Mouse (Mus musculus) cerebellum, adult 8-10 months (tissue): Measurements from ENCODE around the gene Sart3.
A peak's percentile ranks its signal among the peaks of the same experiment; 100 is the strongest.
"Not testable (repeated sequence)": the region's sequence is repeated elsewhere in the genome, so short reads cannot be mapped to it uniquely, and the experiment has no call there.

Experiments used
- DNase-seq: peaks from one replicate; pipeline ENCODE4 v3.0.0; 2022

Sart3 gene

DNA sequence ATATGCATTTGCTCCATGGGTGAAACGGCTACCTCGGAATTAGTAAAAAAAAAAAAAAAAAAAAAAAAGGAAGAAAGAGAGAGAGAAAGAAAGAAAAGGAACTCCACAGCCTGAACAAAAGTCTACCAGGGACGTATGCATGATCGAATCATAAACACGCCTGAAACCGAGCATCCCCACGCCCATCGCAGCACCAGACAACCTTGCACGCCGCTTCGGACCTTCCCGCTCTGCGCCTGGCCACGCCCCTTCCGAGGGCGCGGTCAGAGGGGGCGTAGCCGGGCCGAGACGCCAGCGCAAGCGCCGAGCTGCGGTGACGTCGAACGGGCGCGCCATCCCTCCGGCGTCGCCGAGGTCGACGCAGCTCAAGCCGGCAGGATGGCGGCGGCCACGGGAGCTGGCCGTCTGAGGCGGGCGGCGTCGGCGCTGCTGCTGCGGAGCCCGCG lies at the start of gene Sart3, which contains the start of gene Iscu:
TSS of gene Sart3 (minus strand) at position 61 of the 446 bp plus-strand sequence.
TSS of gene Iscu (plus strand) at position 299 of the 446 bp plus-strand sequence.
- peak; percentile 92 for DNase-seq

DNA sequence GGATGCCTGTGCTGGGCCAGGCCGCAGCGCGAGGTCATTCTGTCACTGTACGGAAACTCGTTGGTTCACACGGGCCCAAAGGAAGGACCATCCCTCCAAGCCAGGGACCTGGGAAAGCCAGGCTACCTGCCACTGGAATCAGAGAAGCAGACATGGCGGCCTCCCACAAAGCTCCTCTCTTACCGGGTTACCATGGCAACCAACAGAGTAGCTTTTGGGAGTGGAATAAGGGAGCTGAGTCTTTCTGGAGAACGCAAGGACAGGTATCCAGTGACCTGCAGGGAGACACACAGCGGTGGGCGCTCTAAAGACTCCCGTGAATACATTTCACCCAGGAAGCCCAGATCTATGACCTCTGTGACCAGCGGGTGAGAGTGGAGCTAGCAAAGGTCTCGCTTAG lies 46.3 kb upstream of the Sart3 start:
- no peak for DNase-seq

DNA sequence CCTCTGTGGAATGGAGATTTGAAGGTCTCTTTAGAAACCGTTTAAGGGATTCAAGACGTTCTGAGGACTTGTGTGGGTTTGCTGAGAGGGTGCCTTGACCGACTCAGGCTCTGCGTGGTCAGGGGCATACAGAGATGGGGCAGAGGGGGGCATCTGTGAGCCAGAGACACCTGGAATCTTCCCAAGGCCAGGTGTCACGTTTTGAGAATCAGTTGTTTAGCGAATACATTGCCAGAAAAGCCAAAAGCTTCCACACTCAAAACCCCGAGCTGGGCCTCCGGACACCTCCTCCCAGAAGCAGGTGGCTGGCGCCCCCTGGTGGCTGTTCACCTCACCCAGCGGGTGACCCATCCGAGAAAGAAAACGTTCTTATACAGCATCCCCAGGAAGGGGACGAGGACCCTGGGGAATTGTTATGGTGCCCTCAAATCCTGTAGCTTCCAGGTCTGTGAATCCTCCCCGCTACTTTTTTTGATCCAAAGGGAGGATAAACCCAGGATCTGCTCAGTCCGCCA lies 43.4 kb upstream of the Sart3 start:
- peak; percentile 70 for DNase-seq

DNA sequence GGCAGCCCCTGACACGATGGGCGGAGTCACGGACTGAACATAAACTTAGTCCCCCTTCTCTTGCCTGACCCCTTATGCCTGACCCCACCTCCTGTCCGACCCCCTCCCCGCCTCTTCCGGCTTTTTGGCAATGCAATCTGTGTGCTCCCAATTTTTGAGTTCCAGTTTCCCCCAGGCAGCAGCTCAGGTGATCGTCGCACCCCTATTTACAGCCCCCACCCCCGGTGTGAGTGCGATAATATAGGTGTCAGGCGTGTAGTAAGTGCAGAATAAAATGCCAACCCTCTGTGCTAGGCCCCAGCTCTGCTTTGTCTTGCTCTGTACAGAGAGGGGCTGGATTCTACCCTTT lies 42.7 kb upstream of the Sart3 start:
- no peak for DNase-seq

DNA sequence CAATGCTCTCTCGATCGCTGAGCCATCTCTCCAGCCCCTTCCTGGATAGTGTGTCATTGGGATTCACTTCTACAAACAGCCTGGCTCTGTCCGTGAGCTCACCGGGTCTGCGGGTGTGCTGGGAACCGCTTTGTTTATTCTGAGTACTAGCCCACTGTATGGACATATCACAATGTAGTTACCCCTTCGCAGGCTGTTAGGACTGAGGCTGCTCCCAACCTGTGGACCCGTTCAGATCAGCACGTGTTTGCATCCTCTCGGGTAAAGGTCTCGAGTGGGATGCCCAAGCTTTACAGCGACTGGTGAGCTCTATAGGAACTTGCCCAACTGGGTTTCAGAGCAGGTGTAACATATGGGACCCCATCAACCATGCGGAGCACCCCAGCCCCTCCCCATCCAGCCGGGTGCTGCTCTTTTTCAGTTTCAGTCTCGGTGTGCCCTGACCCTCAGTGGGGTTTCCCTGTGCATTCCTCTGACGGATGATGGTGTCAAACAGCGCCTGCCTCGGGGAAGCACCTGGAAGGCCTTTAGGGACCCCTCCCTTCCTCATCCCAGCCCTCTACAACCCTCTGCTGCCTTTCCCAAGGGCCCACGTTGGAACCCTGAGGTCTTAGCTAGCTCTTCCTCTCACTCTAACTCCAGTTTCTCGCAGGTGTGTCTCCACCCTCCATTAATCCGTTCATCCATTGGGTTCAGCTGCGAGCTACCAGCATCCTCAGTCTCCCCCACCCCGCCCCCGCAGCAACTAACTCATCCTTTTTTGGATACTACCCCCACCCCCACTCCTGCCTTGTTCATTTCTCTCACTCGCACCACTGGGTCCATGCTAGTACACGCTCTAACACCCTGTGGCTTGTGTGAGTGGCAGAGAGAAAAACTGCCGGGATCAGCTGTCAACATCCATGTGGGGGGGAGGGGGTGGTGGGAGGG lies 42.1 kb upstream of the Sart3 start:
- no peak for DNase-seq

DNA sequence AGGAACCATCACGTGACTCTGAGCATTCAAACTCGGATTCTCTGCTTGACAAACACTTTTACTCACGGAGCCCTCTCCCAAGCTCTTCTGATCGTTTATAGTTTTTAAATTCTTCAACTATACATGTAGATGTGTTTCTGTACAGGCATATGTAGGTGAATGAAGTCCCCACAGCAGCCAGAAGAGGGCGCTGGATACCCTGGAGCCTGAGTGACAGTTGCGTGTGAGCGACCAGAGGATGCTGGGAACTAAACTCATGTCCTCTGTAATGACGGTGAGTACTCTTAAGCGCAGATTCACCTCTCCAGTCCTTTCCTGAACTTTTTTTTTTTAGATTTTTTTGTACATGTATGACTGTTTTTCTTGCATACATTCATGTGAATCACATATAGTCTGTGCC lies 41.3 kb upstream of the Sart3 start:
- DNase-seq = no peak

DNA sequence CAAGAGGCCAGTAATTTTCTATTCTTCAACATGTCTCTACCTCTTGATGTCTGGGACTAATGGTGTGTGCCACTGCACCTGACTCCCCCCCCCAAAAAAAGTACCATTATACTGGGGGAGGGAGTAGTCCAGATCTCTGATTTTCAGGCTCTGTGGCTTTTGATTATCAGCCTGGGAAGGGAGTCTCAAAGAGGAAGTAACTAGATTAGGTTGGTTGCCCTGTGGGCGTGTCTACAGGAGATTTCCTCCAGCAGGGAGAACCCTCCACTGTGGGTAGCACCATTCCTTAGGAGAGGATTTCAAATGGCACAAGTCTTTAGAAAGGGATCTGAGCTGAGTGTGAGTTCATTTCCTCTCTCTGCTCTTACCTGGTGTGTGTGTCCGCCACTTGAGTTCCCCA lies 40.3 kb upstream of the Sart3 start:
- no peak for DNase-seq

DNA sequence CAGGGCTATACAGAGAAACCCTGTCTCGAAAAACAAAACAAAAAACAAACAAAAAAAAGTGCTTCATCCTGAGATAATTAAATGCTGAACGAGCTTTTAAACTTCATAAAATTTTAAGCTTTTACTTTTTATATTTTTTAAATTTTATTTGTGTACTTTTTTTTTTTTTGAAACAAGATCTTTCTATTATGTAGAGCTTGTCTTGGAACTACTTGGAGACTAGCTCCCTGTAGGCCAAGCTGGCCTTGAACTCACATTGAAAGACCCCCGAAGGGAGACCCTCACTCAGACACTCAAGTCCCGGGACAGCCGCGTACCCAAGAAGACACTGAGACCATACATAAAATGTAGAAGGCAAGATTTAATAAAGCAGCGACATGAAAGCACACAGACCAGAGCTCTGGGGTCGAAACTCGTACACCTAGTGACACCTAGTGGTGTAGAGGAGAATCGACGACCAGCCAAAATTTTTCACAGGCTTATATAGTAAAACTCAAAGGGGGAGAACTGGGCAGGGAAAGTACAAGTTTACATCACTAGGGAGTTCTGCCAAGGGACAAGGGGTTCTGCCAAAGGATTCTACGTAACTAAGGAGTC lies 39.6 kb upstream of the Sart3 start:
- DNase-seq = not testable (repeated sequence)

DNA sequence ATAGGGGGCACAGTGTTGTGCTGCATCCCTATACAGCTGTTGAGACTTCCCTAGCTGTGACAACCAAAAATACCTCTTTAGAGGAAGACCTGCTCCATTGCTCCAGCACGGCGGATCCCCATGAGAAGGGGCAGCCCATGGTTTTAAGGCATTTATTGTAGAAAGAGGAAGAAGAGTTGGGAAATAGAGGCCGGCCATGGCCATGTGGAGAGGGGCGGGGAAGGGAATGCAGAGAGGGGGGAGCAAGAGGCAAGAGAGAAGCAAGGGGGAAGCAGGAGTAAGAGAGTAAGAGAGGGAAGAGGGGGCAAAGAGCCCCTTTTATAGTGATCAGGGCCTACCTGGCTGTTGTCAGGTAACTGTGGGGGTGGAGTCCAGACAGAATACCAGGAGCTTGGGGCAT lies 37.8 kb upstream of the Sart3 start:
- DNase-seq = no peak

DNA sequence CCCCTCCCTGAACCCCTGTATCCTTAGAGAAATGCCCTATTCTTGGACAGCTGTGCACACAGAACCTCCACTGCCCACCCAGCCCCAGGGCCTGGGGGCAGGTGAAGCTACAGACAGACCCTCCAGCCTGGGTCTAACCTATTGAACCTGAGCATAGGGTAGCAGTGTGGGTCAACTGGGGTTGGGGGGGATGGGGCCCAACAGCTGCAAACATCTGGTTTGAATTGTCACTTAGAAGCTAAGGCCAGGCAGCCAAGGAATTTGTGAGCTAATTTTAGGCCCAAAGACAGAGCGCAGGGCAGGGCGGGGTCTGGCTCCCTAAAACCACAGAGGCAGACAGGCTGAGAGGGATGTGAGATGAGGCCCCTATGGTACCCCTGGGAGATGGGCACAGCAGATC lies 35.9 kb upstream of the Sart3 start:
- no peak for DNase-seq

DNA sequence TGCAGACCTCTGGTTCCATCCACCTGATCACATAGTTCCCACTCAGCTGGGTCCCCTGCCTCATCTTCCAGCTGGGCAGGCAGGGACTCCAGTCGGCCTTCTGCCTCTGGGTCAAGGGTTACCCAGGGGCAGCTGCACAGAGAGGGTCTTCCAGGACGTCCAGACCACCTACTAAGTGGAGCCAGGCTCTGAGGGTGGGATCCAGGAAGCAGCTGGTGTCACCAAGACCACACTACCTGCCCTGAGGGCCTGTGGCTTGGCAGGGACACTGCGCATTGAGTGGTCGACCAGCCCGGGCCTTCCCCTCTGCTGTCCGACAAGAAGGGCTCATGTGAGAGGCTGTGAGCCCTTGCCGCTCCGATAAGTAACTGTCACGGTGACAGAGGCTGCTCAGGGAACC lies 35.4 kb upstream of the Sart3 start:
- no peak for DNase-seq

DNA sequence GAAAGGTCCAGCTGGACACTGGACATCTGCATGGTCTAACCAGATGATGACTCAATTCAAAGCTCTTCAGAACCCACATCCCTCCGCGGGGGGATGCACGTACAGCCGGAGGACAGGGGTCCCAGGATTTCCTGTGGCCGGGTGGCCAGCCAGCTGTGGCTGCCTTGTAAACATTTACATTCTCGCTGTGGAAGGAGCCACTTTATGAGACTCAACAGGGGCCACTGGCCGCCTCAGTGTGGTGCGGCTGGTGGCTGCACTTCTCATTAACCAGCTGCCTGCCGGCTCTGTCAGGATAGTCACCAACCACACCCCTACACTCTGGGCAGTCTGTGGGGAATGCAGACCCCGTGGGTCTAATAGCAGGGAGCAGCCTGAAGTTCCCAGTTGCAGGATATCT lies 34.1 kb upstream of the Sart3 start:
- no peak for DNase-seq

DNA sequence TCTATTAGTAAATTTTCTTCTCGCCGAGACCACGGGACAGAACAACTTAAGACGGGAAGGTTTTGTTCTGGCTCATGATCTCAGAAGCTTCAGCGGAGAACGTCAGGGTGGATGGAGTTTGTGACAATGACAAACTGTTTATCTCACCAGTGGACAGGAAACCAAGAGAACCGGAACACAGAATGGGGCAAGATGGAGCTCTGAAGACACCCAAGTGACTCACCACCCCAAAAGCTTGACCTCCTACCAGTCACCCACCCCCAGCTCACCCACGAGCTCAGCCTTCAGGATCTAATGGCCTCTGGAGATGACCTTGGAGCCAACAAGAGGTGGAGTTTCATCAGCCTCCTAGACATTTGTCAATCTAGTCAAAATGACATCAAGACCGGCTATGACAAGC lies 33.0 kb upstream of the Sart3 start:
- no peak for DNase-seq

DNA sequence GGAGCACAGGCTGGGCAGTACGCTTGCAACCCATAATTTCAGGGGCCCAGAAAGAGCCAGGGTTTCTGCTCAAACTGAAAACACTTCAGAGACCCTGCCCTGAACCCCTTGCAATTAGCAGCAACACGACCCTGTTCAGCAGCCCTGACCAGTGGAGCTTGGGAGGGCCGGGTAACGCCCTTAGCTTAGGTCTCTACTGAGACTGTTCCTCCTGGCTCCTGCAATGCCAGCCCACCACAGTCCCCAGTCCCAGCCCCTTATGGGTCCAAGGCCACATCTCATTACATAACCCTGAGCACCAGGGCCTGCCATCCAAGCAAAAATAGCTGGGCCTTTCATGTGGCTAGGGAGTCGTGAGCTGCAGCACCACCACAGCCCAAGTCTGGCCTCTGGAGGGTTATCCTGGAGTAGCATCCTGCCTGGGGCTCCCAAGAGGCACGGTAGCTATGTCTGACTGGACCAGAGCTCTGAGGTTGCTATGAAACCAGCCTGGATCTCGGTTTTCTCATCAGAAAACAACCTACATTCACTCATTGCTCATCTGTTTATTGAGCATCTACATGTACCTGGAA lies 32.2 kb upstream of the Sart3 start:
- no peak for DNase-seq

DNA sequence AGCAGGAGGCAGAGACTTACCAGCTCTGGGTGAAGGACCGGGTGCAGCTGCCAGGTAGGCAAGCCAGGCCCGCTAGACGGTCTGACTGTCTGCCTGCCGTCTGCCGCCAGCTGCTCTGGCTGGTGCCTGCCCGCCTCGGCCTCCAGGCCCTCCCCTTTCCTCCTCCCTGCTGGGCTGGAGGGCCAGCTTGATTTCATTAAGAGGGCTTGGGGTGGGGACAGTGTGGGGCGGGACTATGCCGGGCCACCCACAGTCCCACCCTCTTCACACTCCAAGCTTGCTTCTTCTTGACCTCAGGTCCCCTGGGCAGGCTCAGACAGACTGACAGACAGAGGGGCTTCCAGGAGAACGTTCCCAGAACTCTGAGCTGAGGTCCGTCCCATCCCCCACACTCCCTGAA lies 28.0 kb upstream of the Sart3 start, which contains the start of gene Tmem119:
TSS of gene Tmem119 (minus strand) at position 237 of the 400 bp plus-strand sequence.
- DNase-seq = no peak

DNA sequence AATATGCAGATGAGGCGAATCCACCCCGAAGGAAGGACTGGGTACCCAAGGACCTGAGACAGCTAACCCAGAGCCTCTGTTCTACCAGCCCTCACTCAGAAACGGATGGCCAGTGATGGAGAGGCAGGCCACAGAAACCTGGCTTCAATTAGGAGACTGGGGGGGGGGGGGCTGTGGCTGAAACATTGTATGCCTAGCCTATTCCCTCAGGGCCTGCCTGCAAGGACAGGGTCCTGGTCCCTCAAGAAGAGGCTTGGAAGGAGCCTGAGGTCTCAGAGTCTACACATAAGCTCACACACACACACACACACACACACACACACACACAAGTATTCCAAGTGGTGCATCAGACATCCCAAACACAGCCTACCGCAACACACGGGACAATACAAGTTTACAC lies 27.4 kb upstream of the Sart3 start:
- no peak for DNase-seq

DNA sequence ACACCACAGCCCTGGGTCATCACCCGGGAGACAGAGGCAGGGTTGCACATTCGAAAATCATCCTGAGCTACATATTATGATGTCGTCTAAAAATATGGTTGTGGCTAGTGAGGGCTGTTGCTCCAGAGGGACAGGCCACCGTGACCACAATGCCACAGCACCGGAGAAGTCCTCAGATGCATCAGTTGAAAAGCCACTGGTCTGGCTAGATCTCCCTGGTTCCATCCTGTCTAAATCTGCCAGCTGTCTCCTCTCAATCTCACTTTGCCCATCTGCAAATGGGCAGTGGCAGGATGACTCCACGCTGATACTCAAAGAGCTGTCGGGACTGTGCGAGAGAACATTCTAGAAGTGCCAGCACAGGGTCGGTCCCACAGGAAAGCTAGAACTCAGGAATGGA lies 26.2 kb upstream of the Sart3 start:
- DNase-seq = no peak

DNA sequence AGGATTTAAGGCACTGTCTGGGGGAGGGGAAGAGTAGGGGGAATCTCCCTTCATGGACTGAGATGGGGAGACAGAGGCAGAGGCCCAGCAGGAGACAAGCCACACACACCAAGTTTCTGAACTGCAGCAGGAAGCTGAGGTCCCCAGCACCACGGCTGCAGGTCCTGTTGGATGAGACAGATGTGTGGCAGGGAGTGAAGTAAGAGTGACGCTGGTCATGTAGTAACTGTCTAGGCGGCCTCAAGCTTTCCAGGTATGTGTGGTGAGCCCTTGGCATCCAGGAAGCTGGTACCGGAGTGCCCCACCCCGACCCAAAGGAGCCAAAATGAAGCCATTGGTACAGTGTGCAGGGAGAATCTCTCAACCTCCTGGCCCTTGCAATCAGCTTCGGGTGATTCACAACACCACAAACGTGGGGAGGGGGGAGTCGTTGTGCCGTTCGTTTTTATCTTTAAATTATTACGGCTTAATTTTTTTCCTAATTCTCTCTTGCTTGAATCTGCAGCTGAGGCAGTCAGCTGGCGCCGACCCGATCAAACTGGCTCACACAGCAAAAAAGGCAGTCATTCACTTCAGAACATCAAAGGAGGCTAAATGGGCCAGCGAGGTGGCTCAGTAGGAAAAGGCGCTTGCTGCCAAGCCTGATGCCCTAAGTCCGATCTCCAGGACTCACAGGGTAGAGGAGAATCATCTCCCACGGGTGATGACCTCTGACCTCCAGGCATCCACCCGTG lies 25.0 kb upstream of the Sart3 start:
- no peak for DNase-seq

DNA sequence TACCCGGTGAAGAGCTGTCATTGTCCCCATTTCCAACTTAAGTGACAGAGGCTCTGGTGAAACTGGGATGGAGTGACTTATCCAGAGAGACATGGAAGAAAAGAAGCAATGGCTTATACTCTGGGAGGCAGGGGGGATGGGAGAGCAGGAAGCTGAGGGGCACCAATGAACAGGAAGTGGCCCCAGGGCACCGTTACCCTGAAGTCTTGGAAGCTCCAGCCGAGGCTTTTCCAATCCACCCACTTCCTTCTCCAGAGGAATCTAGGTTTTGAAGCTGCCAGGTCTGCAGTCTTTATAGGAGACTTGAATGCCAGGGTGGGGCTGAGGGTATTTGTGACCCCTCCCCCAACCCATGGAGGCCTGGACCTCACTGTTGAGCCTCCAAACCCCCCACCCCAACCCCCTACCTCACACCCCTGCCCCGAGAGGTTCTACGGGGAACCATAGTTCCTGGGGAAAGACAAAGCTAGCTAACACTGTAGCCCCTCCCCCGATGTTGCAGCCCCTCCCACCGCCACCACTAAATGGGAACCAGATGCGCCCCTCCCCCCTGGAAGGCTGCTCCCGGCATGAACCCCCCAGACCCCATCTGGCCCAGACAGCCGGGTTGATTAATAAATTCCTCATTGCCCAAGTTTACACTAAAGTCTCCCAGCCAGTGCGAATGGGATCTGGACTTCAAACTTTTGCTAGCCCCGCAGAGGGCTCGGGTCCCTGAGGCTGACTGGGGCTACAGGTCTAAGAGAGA lies 24.3 kb upstream of the Sart3 start:
- DNase-seq = no peak

DNA sequence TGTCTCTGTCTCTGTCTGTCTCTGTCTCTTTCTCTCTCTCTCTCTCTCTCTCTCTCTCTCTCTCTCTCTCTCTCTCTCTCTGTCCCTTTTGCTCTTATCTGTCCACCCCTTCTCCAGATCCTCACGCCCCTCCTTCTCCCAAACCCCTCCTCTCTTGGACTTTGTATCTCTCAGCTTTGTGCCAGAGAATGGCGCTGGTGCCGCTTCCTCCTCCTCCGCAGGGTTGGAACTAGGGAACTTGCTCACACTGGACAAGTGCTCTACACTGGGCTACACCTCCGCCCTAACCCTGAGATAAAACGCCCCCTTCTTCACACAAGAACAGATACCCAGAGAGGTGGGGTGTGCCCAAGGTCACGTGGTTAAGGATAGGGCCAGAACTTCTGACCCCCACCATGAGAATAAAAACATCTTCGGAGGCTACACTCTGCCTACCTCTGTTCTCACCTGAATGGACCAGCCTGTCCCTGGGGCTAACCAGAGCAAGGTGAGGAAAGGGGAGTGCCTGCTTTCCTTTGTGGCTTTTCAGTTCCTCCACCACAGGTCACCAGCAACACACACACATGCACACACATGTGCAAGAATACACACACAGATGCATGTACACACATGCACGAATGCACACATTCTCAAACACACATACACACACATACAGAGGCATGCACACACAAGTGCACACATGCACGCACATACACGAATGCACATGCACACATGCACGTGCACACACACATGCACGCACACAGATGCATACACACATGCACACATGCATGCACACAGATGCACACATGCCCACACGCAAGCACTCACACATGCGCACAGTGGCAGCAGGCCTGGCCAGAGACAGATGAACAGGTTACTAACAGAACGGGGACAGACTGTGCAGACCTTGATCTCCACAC lies 19.1 kb upstream of the Sart3 start:
- DNase-seq = no peak
